Mouse (Mus musculus) lung, adult 18-20 months (tissue): ENCODE measurements at regions not wholly inside any gene's neighbourhood (a gene's known extent, or its start where the extent isn't known, plus 50 kb on each side); places are given as distances from the start of the nearest gene placed in this dataset.

Experiments
- DNase-seq, 2 experiments: peaks; one replicate each; pipeline ENCODE4 v3.0.0; 2022; ENCODE audit warnings: mixed read lengths in 2 of 2

GRCm38 (mm10) chr8:34542361-34543038, 431.0 kb upstream of the Gm10131 start:
- no peak for DNase-seq

GRCm38 (mm10) chr8:34539232-34539631, 427.7 kb upstream of the Gm10131 start:
- DNase-seq: peak in 1 of 2 experiments; percentile 32

GRCm38 (mm10) chr8:34535434-34535833, 423.9 kb upstream of the Gm10131 start:
- no peak for DNase-seq

GRCm38 (mm10) chr8:34533421-34533820, 421.9 kb upstream of the Gm10131 start:
- DNase-seq: peak in 1 of 2 experiments; percentile 8

- DNase-seq: peak in 1 of 2 experiments; percentile 7
Observed at GRCm38 (mm10) chr8:34530896-34531679, 419.6 kb upstream of the Gm10131 start.

GRCm38 (mm10) chr8:34530046-34530445, 418.5 kb upstream of the Gm10131 start:
- DNase-seq: peak in 1 of 2 experiments; percentile 4

- DNase-seq: peak; percentile 13 to 36
Observed at GRCm38 (mm10) chr8:34529452-34529851, 417.9 kb upstream of the Gm10131 start.

GRCm38 (mm10) chr8:34528213-34528612, 416.7 kb upstream of the Gm10131 start:
- no peak for DNase-seq

- no peak for DNase-seq
Observed at GRCm38 (mm10) chr8:34525231-34525630, 413.7 kb upstream of the Gm10131 start.

GRCm38 (mm10) chr8:34523849-34524248, 412.3 kb upstream of the Gm10131 start:
- DNase-seq: no peak

GRCm38 (mm10) chr8:34521316-34521715, 409.8 kb upstream of the Gm10131 start:
- no peak for DNase-seq

- no peak for DNase-seq
Observed at GRCm38 (mm10) chr8:34520664-34521063, 409.1 kb upstream of the Gm10131 start.

GRCm38 (mm10) chr8:34513459-34514090, 402.0 kb upstream of the Gm10131 start:
- DNase-seq: no peak

- no peak for DNase-seq
Observed at GRCm38 (mm10) chr8:34505829-34506555, 394.5 kb upstream of the Gm10131 start.

GRCm38 (mm10) chr8:34505102-34505501, 393.6 kb upstream of the Gm10131 start:
- no peak for DNase-seq

GRCm38 (mm10) chr8:34502606-34503162, 391.1 kb upstream of the Gm10131 start:
- no peak for DNase-seq

GRCm38 (mm10) chr8:34499196-34499595, 387.7 kb upstream of the Gm10131 start:
- DNase-seq: no peak

- DNase-seq: no peak
Observed at GRCm38 (mm10) chr8:34496751-34497150, 385.2 kb upstream of the Gm10131 start.

GRCm38 (mm10) chr8:34495974-34496373, 384.4 kb upstream of the Gm10131 start:
- peak in 1 of 2 experiments; percentile 33 for DNase-seq

- no peak for DNase-seq
Observed at GRCm38 (mm10) chr8:34488746-34489400, 377.3 kb upstream of the Gm10131 start.

- no peak for DNase-seq
Observed at GRCm38 (mm10) chr8:34486433-34487096, 375.0 kb upstream of the Gm10131 start.
